Comparison of ENCODE assay signal across 34 mouse cellular contexts in the genomic region with DNA sequence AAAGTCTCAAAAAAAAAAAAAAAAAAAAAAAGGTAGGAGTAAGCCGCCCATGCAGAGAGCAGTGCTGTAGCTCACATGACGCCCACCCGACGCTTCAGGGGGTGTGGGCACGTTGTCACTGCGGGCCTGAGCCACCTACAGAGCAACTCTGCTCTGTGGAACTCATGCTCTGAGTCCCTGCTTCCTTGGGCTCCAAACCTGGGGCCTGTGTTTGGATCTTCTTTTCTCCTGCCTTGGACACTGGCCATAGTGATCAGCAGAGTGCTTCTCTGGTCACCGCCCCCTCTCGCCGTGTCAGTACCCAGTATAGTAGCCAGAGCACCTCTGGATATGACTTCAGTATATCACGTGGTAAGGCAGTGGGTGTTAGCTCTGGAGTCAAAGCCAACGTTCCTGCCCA. TPM values are rescaled to one million over a fixed set of nuclear protein-coding genes. Genes with fewer than 3 reads are reported as not detected.
DNase-seq lines count a peak whose midpoint lies in the region; ATAC-seq and TF ChIP-seq lines count a peak whose summit lies in the region.
"Had no signal": no experiment of that assay in that cellular context is flagged by ENCODE, and none has a peak within 500 bp of the region (broad histone marks: within the 10 kb centered on the region; RNA-seq: fewer than 3 reads in every experiment).

No protein-coding gene starts in this region.

- no peak overlapping the region for H3K4me3 ChIP-seq in forebrain, postnatal 0 days (ENCODE audit: low read depth, low read length)
- no peak overlapping the region for H3K4me3 ChIP-seq in forebrain, embryonic 15.5 days
- no peak overlapping the region for H3K4me3 ChIP-seq in heart, embryonic 13.5 days
- no peak overlapping the region for H3K4me3 ChIP-seq in left cerebral cortex, adult 2 months
- H3K4me3 ChIP-seq: erythroblast, embryonic 14.5 days; forebrain, embryonic 12.5 days; hindbrain, embryonic 10.5 days; hindbrain, embryonic 15.5 days; lung, embryonic 15.5 days; midbrain, embryonic 10.5 days; myocyte had no signal

- TF ChIP-seq CTCF in forebrain, postnatal 0 days (IDR thresholded peaks at IDR 0.05; ENCODE audit: low read depth): no peak
- no peak for TF ChIP-seq CTCF in left cerebral cortex, adult 2 months (IDR thresholded peaks at IDR 0.05)

- no peak overlapping the region for H3K4me2 ChIP-seq in forebrain, postnatal 0 days (ENCODE audit: low read depth)
- no peak overlapping the region for H3K4me2 ChIP-seq in forebrain, embryonic 15.5 days (replicated peaks)
- no peak overlapping the region for H3K4me2 ChIP-seq in heart, embryonic 13.5 days
- H3K4me2 ChIP-seq: forebrain, embryonic 12.5 days; hindbrain, embryonic 15.5 days; lung, embryonic 15.5 days had no signal

- no peak for DNase-seq in forebrain, postnatal 0 days
- no peak for DNase-seq in heart, postnatal 14 days
- DNase-seq in left cerebral cortex, adult 2 months (ENCODE audit: extremely low spot score in 1 of 2, low spot score in 2 of 2): no peak
- DNase-seq in left cerebral cortex, adult 11 months (ENCODE audit: low spot score): no peak
- peak; percentile 60 for DNase-seq in MN1 (ENCODE audit: low spot score)
- no peak for DNase-seq in adipocyte (ENCODE audit: low spot score)

- no peaks in the 10 kb centered on the region for H3K9me3 ChIP-seq in forebrain, postnatal 0 days (ENCODE audit: low read length)
- H3K9me3 ChIP-seq in forebrain, embryonic 15.5 days: no peaks in the 10 kb centered on the region
- H3K9me3 ChIP-seq in heart, embryonic 13.5 days: no peaks in the 10 kb centered on the region
- H3K9me3 ChIP-seq: forebrain, embryonic 12.5 days; hindbrain, embryonic 10.5 days; hindbrain, embryonic 15.5 days; lung, embryonic 15.5 days; midbrain, embryonic 10.5 days had no signal

- 0 out of 2 replicates have a peak, but pooled peaks have one; percentile 15 for ATAC-seq in forebrain, postnatal 0 days
- ATAC-seq in forebrain, embryonic 15.5 days (replicated peaks): no peak
- ATAC-seq in heart, embryonic 13.5 days (ENCODE audit: extremely low read depth, insufficient number of reproducible peaks, low FRiP score, low TSS enrichment): no peak

- WGBS in forebrain, postnatal 0 days: 72% methylated on average over 11 of the region's 11 CpGs
- 69% methylated on average over 11 of the region's 11 CpGs for WGBS in forebrain, embryonic 15.5 days
- 57% methylated on average over 11 of the region's 11 CpGs for WGBS in heart, embryonic 13.5 days

- peaks cover 2% of the 10 kb centered on the region; the same call in 1 of the 2 replicates for H3K36me3 ChIP-seq in forebrain, postnatal 0 days (ENCODE audit: insufficient read depth)
- no peaks in the 10 kb centered on the region for H3K36me3 ChIP-seq in forebrain, embryonic 15.5 days
- H3K36me3 ChIP-seq in heart, embryonic 13.5 days: peaks cover 10% of the 10 kb centered on the region
- H3K36me3 ChIP-seq: forebrain, embryonic 12.5 days; lung, embryonic 15.5 days had no signal

- H3K27me3 ChIP-seq in forebrain, postnatal 0 days (ENCODE audit: insufficient read depth, low read length): no peaks in the 10 kb centered on the region
- H3K27me3 ChIP-seq in forebrain, embryonic 15.5 days: no peaks in the 10 kb centered on the region
- no peaks in the 10 kb centered on the region for H3K27me3 ChIP-seq in heart, embryonic 13.5 days (replicated peaks)
- H3K27me3 ChIP-seq: hindbrain, embryonic 15.5 days; lung, embryonic 15.5 days had no signal

- peaks cover 4% of the 10 kb centered on the region; the same call in 1 of the 2 replicates for H3K4me1 ChIP-seq in forebrain, postnatal 0 days (ENCODE audit: insufficient read depth)
- peaks cover 3% of the 10 kb centered on the region for H3K4me1 ChIP-seq in forebrain, embryonic 15.5 days
- H3K4me1 ChIP-seq in heart, embryonic 13.5 days: peaks cover 54% of the 10 kb centered on the region

- no peak overlapping the region for H3K27ac ChIP-seq in forebrain, postnatal 0 days (ENCODE audit: low read depth, low read length)
- no peak overlapping the region for H3K27ac ChIP-seq in forebrain, embryonic 15.5 days (replicated peaks)
- no peak overlapping the region for H3K27ac ChIP-seq in heart, embryonic 13.5 days (replicated peaks)
- H3K27ac ChIP-seq in left cerebral cortex, adult 2 months: peak overlapping the region; percentile 9
- H3K27ac ChIP-seq: forebrain, embryonic 12.5 days; hindbrain, embryonic 10.5 days; hindbrain, embryonic 15.5 days; lung, embryonic 15.5 days; midbrain, embryonic 10.5 days; stomach, postnatal 0 days had no signal

- intact Hi-C loops in heart, postnatal 14 days (cut with DNase I): loop anchor here (10.0 kb wide), 1 partner anchor 222 kb away; no protein-coding TSS in a partner anchor
- intact Hi-C loops in left cerebral cortex, adult 2 months (cut with DNase I): loop anchor here (2.0 kb wide), 1 partner anchor 34 kb away; a partner anchor contains a TSS

- H3K9ac ChIP-seq in forebrain, postnatal 0 days: no peak overlapping the region
- no peak overlapping the region for H3K9ac ChIP-seq in forebrain, embryonic 15.5 days (replicated peaks)
- H3K9ac ChIP-seq in heart, embryonic 13.5 days: peak overlapping the region; percentile 28; the same call in 1 of the 2 replicates
- H3K9ac ChIP-seq: forebrain, embryonic 12.5 days; hindbrain, embryonic 15.5 days; lung, embryonic 15.5 days had no signal

RNA-seq across cellular contexts. Expression of a gene that starts 35.0 kb away (rescaled TPM):
- 191 and 193 TPM in 2 replicates for total RNA-seq in forebrain, postnatal 0 days (2014; rRNA removed)
- 411 and 466 TPM in 2 replicates for polyA plus RNA-seq in forebrain, postnatal 0 days (2015; fragmentation: Nextera tagmentation; extraction: Ambion mirVana)
- 210 and 219 TPM in 2 replicates for polyA plus RNA-seq in forebrain, embryonic 15.5 days (2015; fragmentation: Nextera tagmentation; extraction: Ambion mirVana)
- polyA plus RNA-seq in heart, embryonic 13.5 days (2015; fragmentation: Nextera tagmentation; extraction: Ambion mirVana): 73.9 and 84.7 TPM in 2 replicates
- 10 to 100 TPM; 37.3 to 39.3 TPM for total RNA-seq in heart, postnatal 14 days (2021)
- total RNA-seq in left cerebral cortex, adult 2 months (2021): 100 to 1,000 TPM; 300 to 307 TPM

RNA-seq across cellular contexts. Expression of a gene that starts 54.3 kb away (rescaled TPM):
- not detected in 2 replicates for total RNA-seq in forebrain, postnatal 0 days (2014; rRNA removed)
- polyA plus RNA-seq in forebrain, postnatal 0 days (2015; fragmentation: Nextera tagmentation; extraction: Ambion mirVana): not detected in 2 replicates
- not detected in 2 replicates for polyA plus RNA-seq in forebrain, embryonic 15.5 days (2015; fragmentation: Nextera tagmentation; extraction: Ambion mirVana)
- not detected in 2 replicates for polyA plus RNA-seq in heart, embryonic 13.5 days (2015; fragmentation: Nextera tagmentation; extraction: Ambion mirVana)
- total RNA-seq in heart, postnatal 14 days (2021): not detected
- not detected for total RNA-seq in left cerebral cortex, adult 2 months (2021)
- total RNA-seq: adrenal gland, adult 18-20 months; adrenal gland, postnatal 25 days; gastrocnemius, adult 8-10 months; gastrocnemius, postnatal 4 days; layer of hippocampus, postnatal 10 days; left cerebral cortex, postnatal 10 days; liver, adult 2 months; megakaryocyte progenitor cell, adult 5-6 weeks; MEL had no signal
- polyA plus RNA-seq: cortical plate, adult 2 months; erythroblast, embryonic 14.5 days; forebrain, embryonic 12.5 days; heart, embryonic 14.5 days; hindbrain, embryonic 15.5 days; inflammation-experienced regulatory T-cells, adult 6 months; kidney, embryonic 14.5 days; limb, embryonic 11.5 days; liver, adult 2 months; liver, embryonic 16.5 days; midbrain, embryonic 16.5 days; myocyte; neural tube, embryonic 14.5 days; spleen, adult 2 months had no signal
